Mouse (Mus musculus) small intestine, adult 2 months (tissue): ENCODE measurements at regions not wholly inside any gene's neighbourhood (a gene's known extent, or its start where the extent isn't known, plus 50 kb on each side); places are given as distances from the start of the nearest gene placed in this dataset.

ENCODE experiments used
- H3K27ac ChIP-seq: fragments of 200-500 bp; 2 replicates; pipeline ENCODE4 v1.5.1; 2012; ENCODE audit warnings: low read depth, low read length, control low read depth, inconsistent platforms; ENCODE audit not compliant: insufficient read depth
- H3K27me3 ChIP-seq: fragments of 200-500 bp; 2 replicates; pipeline ENCODE4 v1.6.1; 2012; ENCODE audit warnings: mild to moderate bottlenecking, moderate library complexity, low read length, inconsistent platforms; ENCODE audit not compliant: control insufficient read depth, insufficient read depth
- H3K36me3 ChIP-seq: fragments of 200-500 bp; 2 replicates; pipeline ENCODE4 v1.6.1; 2012; ENCODE audit warnings: mild to moderate bottlenecking, low read length, control low read depth, inconsistent platforms; ENCODE audit not compliant: control insufficient read depth, insufficient read depth
- H3K4me1 ChIP-seq: fragments of 200-500 bp; 2 replicates; pipeline ENCODE4 v1.6.1; 2012; ENCODE audit warnings: low read length, inconsistent platforms, mixed read lengths; ENCODE audit not compliant: control insufficient read depth, insufficient read depth, insufficient read length
- H3K4me3 ChIP-seq: fragments of 200-500 bp; 2 replicates; pipeline ENCODE4 v1.5.1; 2012; ENCODE audit warnings: low read depth, mild to moderate bottlenecking, control low read depth, inconsistent platforms, low read length, moderate library complexity
- CTCF ChIP-seq: fragments of 200-500 bp; IDR thresholded peaks from 2 replicates; pipeline ENCODE4 v1.5.1; 2012; ENCODE audit warnings: low read depth, mild to moderate bottlenecking, control low read depth, inconsistent platforms, low read length, moderate library complexity, mixed read lengths; ENCODE audit not compliant: insufficient replicate concordance, insufficient read length; ENCODE audit errors: extremely low read depth
- POLR2A ChIP-seq: fragments of 200-500 bp; IDR thresholded peaks from 2 replicates; pipeline ENCODE4 v1.6.1; 2012; ENCODE audit warnings: low read depth, mild to moderate bottlenecking, control low read depth, inconsistent platforms, low read length, moderate library complexity
- WGBS: fragments of 180-500 bp; shearing (Covaris S2); methylation state at CpG from one replicate; pipeline ENCODE4 v1.1.7; 2018; 5-methylcytosine and 5-hydroxymethylcytosine counted together

- Histone ChIP-seq H3K4me1 (no peaks in the 10 kb centered on the region), H3K27ac (no peak overlapping the region), H3K27me3 (no peaks in the 10 kb centered on the region), H3K4me3 (no peak overlapping the region), H3K36me3 (no peaks in the 10 kb centered on the region)
- 82% methylated on average over 4 of the region's 4 CpGs for WGBS
- no peak for TF ChIP-seq POLR2A
- no peak for TF ChIP-seq CTCF
These were observed 57.8 kb upstream of the Pias1 start for GRCm38 (mm10) chr9:63045531-63045930.

- Histone ChIP-seq H3K27ac (no peak overlapping the region), H3K27me3 (no peaks in the 10 kb centered on the region), H3K4me1 (no peaks in the 10 kb centered on the region), H3K36me3 (no peaks in the 10 kb centered on the region), H3K4me3 (no peak overlapping the region)
- no peak for TF ChIP-seq CTCF
- no peak for TF ChIP-seq POLR2A
- WGBS: 33% methylated on average over 3 of the region's 3 CpGs
These were observed 55.6 kb upstream of the Pias1 start for GRCm38 (mm10) chr9:63043304-63043703.

- TF ChIP-seq POLR2A: no peak
- no peak for TF ChIP-seq CTCF
- Histone ChIP-seq H3K36me3 (no peaks in the 10 kb centered on the region), H3K4me3 (no peak overlapping the region), H3K27me3 (no peaks in the 10 kb centered on the region), H3K27ac (no peak overlapping the region), H3K4me1 (no peaks in the 10 kb centered on the region)
- 79% methylated on average over 6 of the region's 6 CpGs for WGBS
These were observed 50.3 kb upstream of the Pias1 start for GRCm38 (mm10) chr9:63038031-63038430.
